Mouse (Mus musculus) erythroblast, embryonic 14.5 days (primary cell): Measurements from ENCODE around the gene Atp13a3.

ENCODE experiments used
- GATA1 ChIP-seq: IDR thresholded peaks from 2 replicates; pipeline ENCODE4 v1.6.1; 2012; ENCODE audit warnings: low read length, inconsistent platforms, mixed read lengths
- TAL1 ChIP-seq: IDR thresholded peaks from 3 replicates; pipeline ENCODE4 v1.6.1; 2012; ENCODE audit warnings: low read length, inconsistent platforms, mixed read lengths

DNA sequence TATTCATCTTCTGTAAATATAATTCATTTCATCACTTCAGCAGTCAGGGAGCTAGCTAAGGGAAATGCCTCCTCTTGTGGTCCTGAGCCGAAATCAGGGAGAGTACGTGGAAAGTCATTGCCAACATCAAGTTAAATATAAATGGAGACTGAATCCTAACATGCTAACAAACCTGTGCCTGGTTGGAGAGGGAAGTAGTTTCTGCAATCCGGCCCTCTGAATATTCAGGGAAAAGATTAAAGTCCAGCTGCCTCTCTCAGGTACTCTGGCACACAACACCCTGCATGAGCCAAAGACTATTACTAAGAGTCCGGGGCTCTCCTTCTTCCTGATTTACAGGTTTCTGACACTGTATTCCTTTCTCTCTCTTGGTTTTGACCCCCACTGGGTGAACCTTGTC lies 35.6 kb upstream of the Atp13a3 start:
- no peak for TF ChIP-seq TAL1
- TF ChIP-seq GATA1, result no peak
